In the genomic region with DNA sequence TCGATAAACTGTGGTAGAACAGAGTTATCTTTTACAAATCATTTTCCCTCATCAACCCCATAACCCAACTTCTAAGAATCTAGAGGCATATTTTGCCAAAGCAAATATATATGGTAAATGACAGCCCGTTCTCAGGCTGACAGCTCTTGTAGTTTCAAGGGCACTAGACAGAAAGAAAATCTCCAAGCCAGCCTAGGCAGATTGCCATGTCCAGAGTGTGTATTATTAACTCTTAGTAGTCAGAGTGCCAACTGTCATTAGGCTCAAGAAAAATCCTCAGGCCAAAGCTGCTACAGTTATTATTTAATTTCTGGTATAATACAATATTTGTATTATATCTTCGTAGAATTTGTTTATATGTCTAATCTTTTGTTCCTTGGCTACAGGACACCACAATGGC, we compare ENCODE assay signal across 18 mouse cellular contexts. TPM values are rescaled to one million over a fixed set of nuclear protein-coding genes. Genes with fewer than 3 reads are reported as not detected.
DNase-seq lines count a peak whose midpoint lies in the region; ATAC-seq and TF ChIP-seq lines count a peak whose summit lies in the region.
"Had no signal": no experiment of that assay in that cellular context is flagged by ENCODE, and none has a peak within 500 bp of the region (broad histone marks: within the 10 kb centered on the region; RNA-seq: fewer than 3 reads in every experiment).

No protein-coding gene starts in this region.

- H3K4me3 ChIP-seq in kidney, embryonic 16.5 days (ENCODE audit: low read length), result no peak overlapping the region
- H3K4me3 ChIP-seq in midbrain, postnatal 0 days (ENCODE audit: low read depth, low read length), result no peak overlapping the region
- no peak overlapping the region for H3K4me3 ChIP-seq in midbrain, embryonic 13.5 days (replicated peaks)
- H3K4me3 ChIP-seq: embryonic facial prominence, embryonic 13.5 days; gastrocnemius, adult 2 months; hindbrain, embryonic 10.5 days had no signal

- H3K36me3 ChIP-seq in kidney, embryonic 16.5 days (ENCODE audit: insufficient read depth, low read length), result peaks cover 15% of the 10 kb centered on the region; the same call in 1 of the 2 replicates
- no peaks in the 10 kb centered on the region for H3K36me3 ChIP-seq in midbrain, postnatal 0 days (ENCODE audit: insufficient read depth, low read length)
- H3K36me3 ChIP-seq in midbrain, embryonic 13.5 days, result peaks cover 19% of the 10 kb centered on the region

- H3K4me1 ChIP-seq in kidney, embryonic 16.5 days (ENCODE audit: insufficient read depth, low read length), result no peaks in the 10 kb centered on the region
- H3K4me1 ChIP-seq in midbrain, postnatal 0 days (ENCODE audit: insufficient read depth, low read length), result no peaks in the 10 kb centered on the region; the same call in 1 of the 2 replicates
- peaks cover 21% of the 10 kb centered on the region for H3K4me1 ChIP-seq in midbrain, embryonic 13.5 days (replicated peaks)

- peak; percentile 44 to 76 for DNase-seq in cerebellum, postnatal 25 days
- DNase-seq in cerebellum, adult 9-11 months, result no peak
- DNase-seq in kidney, adult 8-10 months, result peak; percentile 38 to 68
- peak; percentile 78 for DNase-seq in midbrain, postnatal 0 days (ENCODE audit: low spot score)
- no peak for DNase-seq in ovary, adult 18-20 months (ENCODE audit: low spot score)
- DNase-seq: gastrocnemius, adult 2 months; layer of hippocampus, postnatal 36 days; lung, adult 18-20 months; right cerebral cortex, postnatal 25 days had no signal

- no peaks in the 10 kb centered on the region for H3K9me3 ChIP-seq in kidney, embryonic 16.5 days (ENCODE audit: low read length)
- no peaks in the 10 kb centered on the region for H3K9me3 ChIP-seq in midbrain, postnatal 0 days (ENCODE audit: low read length)
- no peaks in the 10 kb centered on the region for H3K9me3 ChIP-seq in midbrain, embryonic 13.5 days
- H3K9me3 ChIP-seq: embryonic facial prominence, embryonic 13.5 days; hindbrain, embryonic 10.5 days had no signal

- no peaks in the 10 kb centered on the region for H3K27me3 ChIP-seq in kidney, embryonic 16.5 days (ENCODE audit: insufficient read depth, low read length)
- H3K27me3 ChIP-seq in midbrain, postnatal 0 days (ENCODE audit: insufficient read depth, low read length), result no peaks in the 10 kb centered on the region
- no peaks in the 10 kb centered on the region for H3K27me3 ChIP-seq in midbrain, embryonic 13.5 days
- H3K27me3 ChIP-seq: embryonic facial prominence, embryonic 13.5 days had no signal

- TF ChIP-seq CTCF in midbrain, postnatal 0 days (IDR thresholded peaks at IDR 0.05), result no peak

- no peak overlapping the region for H3K4me2 ChIP-seq in kidney, embryonic 16.5 days (replicated peaks; ENCODE audit: low read depth, low read length)
- no peak overlapping the region for H3K4me2 ChIP-seq in midbrain, postnatal 0 days (ENCODE audit: low read depth, low read length, poor library complexity, severe bottlenecking)
- no peak overlapping the region for H3K4me2 ChIP-seq in midbrain, embryonic 13.5 days (replicated peaks)
- H3K4me2 ChIP-seq: embryonic facial prominence, embryonic 13.5 days had no signal

- no peak for ATAC-seq in kidney, embryonic 16.5 days (ENCODE audit: low FRiP score, low TSS enrichment)
- ATAC-seq in midbrain, postnatal 0 days (ENCODE audit: low FRiP score), result no peak
- no peak for ATAC-seq in midbrain, embryonic 13.5 days

- no peak overlapping the region for H3K9ac ChIP-seq in kidney, embryonic 16.5 days (replicated peaks; ENCODE audit: low read length)
- no peak overlapping the region for H3K9ac ChIP-seq in midbrain, postnatal 0 days (replicated peaks; ENCODE audit: low read length, poor library complexity, severe bottlenecking)
- no peak overlapping the region for H3K9ac ChIP-seq in midbrain, embryonic 13.5 days (replicated peaks)
- H3K9ac ChIP-seq: embryonic facial prominence, embryonic 13.5 days had no signal

- no peak overlapping the region for H3K27ac ChIP-seq in kidney, embryonic 16.5 days (ENCODE audit: low read length)
- no peak overlapping the region for H3K27ac ChIP-seq in midbrain, postnatal 0 days (ENCODE audit: low read depth, low read length)
- no peak overlapping the region for H3K27ac ChIP-seq in midbrain, embryonic 13.5 days
- H3K27ac ChIP-seq: embryonic facial prominence, embryonic 13.5 days; gastrocnemius, adult 2 months; hindbrain, embryonic 10.5 days; stomach, postnatal 0 days had no signal

- 86% methylated on average over 3 of the region's 3 CpGs for WGBS in kidney, embryonic 16.5 days
- 71% methylated on average over 3 of the region's 3 CpGs for WGBS in midbrain, postnatal 0 days
- 85% methylated on average over 3 of the region's 3 CpGs for WGBS in midbrain, embryonic 13.5 days

RNA-seq across cellular contexts. Expression of a gene that starts 45.2 kb away (rescaled TPM):
- polyA plus RNA-seq in kidney, embryonic 16.5 days (2015; fragmentation: Nextera tagmentation; extraction: Ambion mirVana), result 0.06 and 0.50 TPM in 2 replicates
- total RNA-seq in midbrain, postnatal 0 days (2014; rRNA removed), result 49.9 and 51.1 TPM in 2 replicates
- polyA plus RNA-seq in midbrain, postnatal 0 days (2015; fragmentation: Nextera tagmentation; extraction: Ambion mirVana), result 17.3 and 18.3 TPM in 2 replicates
- polyA plus RNA-seq in midbrain, embryonic 13.5 days (2015; fragmentation: Nextera tagmentation; extraction: Ambion mirVana), result 11.4 and 16.0 TPM in 2 replicates
- total RNA-seq: common myeloid progenitor, adult 5-6 weeks; gastrocnemius, adult 2 months; granulocyte monocyte progenitor cell, adult 5-6 weeks; liver, adult 2 months had no signal
- polyA plus RNA-seq: heart, embryonic 14.5 days; liver, adult 2 months had no signal

RNA-seq across cellular contexts. Expression of a gene that starts 46.8 kb away (rescaled TPM):
- polyA plus RNA-seq in kidney, embryonic 16.5 days (2015; fragmentation: Nextera tagmentation; extraction: Ambion mirVana), result 4.9 and 5.6 TPM in 2 replicates
- 7.5 and 8.4 TPM in 2 replicates for total RNA-seq in midbrain, postnatal 0 days (2014; rRNA removed)
- polyA plus RNA-seq in midbrain, postnatal 0 days (2015; fragmentation: Nextera tagmentation; extraction: Ambion mirVana), result 0.99 and 1.2 TPM in 2 replicates
- polyA plus RNA-seq in midbrain, embryonic 13.5 days (2015; fragmentation: Nextera tagmentation; extraction: Ambion mirVana), result 4.2 and 5.3 TPM in 2 replicates

Comparison
In these comparisons a context has a peak if more than half of its experiments do, and no peak if none do; other contexts are left out.
1. DNase-seq: peak in cerebellum, postnatal 25 days (2 of 2), kidney, adult 8-10 months (2 of 2) and midbrain, postnatal 0 days (single experiment); none in cerebellum, adult 9-11 months (single experiment) and ovary, adult 18-20 months (single experiment).